Mouse (Mus musculus): ENCODE measurements around the gene Jkamp. TPM values are rescaled to one million over a fixed set of nuclear protein-coding genes. Genes with fewer than 3 reads are reported as not detected.
A peak's percentile ranks its signal among the peaks of the same experiment; 100 is the strongest.

Gene Jkamp
- 61.8 and 65.5 TPM in 2 replicates for total RNA-seq (2014; fragmentation: Nextera tagmentation)
- 35.7 and 42.3 TPM in 2 replicates for total RNA-seq (2017)
- polyA plus RNA-seq (2012) = 9.4 and 9.8 TPM in 2 replicates

GRCm38 (mm10) chr12:72085329-72086165 is at the start of gene Jkamp, which contains the start of gene L3hypdh:
TSS of gene Jkamp (plus strand) at chr12:72085589.
TSS of gene L3hypdh (minus strand) at chr12:72085439.
- no peak for TF ChIP-seq GATA2 (IDR thresholded peaks at IDR 0.05; ENCODE audit: borderline replicate concordance, low read depth, low read length)
- Histone ChIP-seq H3K27me3 (ENCODE audit: insufficient read depth, low read length) (peaks cover 17% of the 10 kb centered on the region), H3K36me3 (replicated peaks) (peaks cover 10% of the 10 kb centered on the region), H3K9me3 (replicated peaks) (no peaks in the 10 kb centered on the region), H3K4me3 (ENCODE audit: low read depth, low read length) (peak within 1 kb of the TSS; percentile 75), H3K4me1 (ENCODE audit: insufficient read depth, low read depth, low read length) (peaks cover 40% of the 10 kb centered on the region)
- DNase-seq (ENCODE audit: low spot score) = peak; percentile 96
- peak; percentile 93 for ATAC-seq (ENCODE audit: extremely low read depth, insufficient number of reproducible peaks, low FRiP score, poor library complexity, severe bottlenecking)

- Histone ChIP-seq H3K4me3 (ENCODE audit: low read depth, low read length) (no peak overlapping the region), H3K4me1 (ENCODE audit: insufficient read depth, low read depth, low read length) (peaks cover 18% of the 10 kb centered on the region), H3K9me3 (replicated peaks) (no peaks in the 10 kb centered on the region), H3K27me3 (ENCODE audit: insufficient read depth, low read length) (peaks cover 3% of the 10 kb centered on the region; the same call in 1 of the 2 replicates), H3K36me3 (replicated peaks) (no peaks in the 10 kb centered on the region)
- ATAC-seq (ENCODE audit: extremely low read depth, insufficient number of reproducible peaks, low FRiP score, poor library complexity, severe bottlenecking) = no peak
- DNase-seq (ENCODE audit: low spot score) = no peak
- TF ChIP-seq GATA1 (IDR thresholded peaks at IDR 0.05; ENCODE audit: borderline replicate concordance, low read length) = no peak
These were observed 49.2 kb upstream of the Jkamp start for GRCm38 (mm10) chr12:72036097-72036661.

GRCm38 (mm10) chr12:72037049-72037448 is 48.3 kb upstream of the Jkamp start:
- Histone ChIP-seq H3K4me1 (ENCODE audit: insufficient read depth, low read depth, low read length) (peaks cover 18% of the 10 kb centered on the region), H3K27me3 (ENCODE audit: insufficient read depth, low read length) (no peaks in the 10 kb centered on the region), H3K9me3 (replicated peaks) (no peaks in the 10 kb centered on the region), H3K36me3 (replicated peaks) (no peaks in the 10 kb centered on the region), H3K4me3 (ENCODE audit: low read depth, low read length) (no peak overlapping the region)
- TF ChIP-seq CTCF (IDR thresholded peaks at IDR 0.05; ENCODE audit: low read depth, low read length) (no peak), TAL1 (conservative IDR thresholded peaks at IDR 0.05; ENCODE audit: low read depth, low read length) (no peak), GATA1 (IDR thresholded peaks at IDR 0.05; ENCODE audit: borderline replicate concordance, low read length) (no peak), GATA2 (IDR thresholded peaks at IDR 0.05; ENCODE audit: borderline replicate concordance, low read depth, low read length) (no peak), POLR2AphosphoS5 (IDR thresholded peaks at IDR 0.05; ENCODE audit: insufficient replicate concordance, low read depth, low read length) (no peak)
- DNase-seq (ENCODE audit: low spot score) (no peak), ATAC-seq (ENCODE audit: extremely low read depth, insufficient number of reproducible peaks, low FRiP score, poor library complexity, severe bottlenecking) (no peak)

DNA sequence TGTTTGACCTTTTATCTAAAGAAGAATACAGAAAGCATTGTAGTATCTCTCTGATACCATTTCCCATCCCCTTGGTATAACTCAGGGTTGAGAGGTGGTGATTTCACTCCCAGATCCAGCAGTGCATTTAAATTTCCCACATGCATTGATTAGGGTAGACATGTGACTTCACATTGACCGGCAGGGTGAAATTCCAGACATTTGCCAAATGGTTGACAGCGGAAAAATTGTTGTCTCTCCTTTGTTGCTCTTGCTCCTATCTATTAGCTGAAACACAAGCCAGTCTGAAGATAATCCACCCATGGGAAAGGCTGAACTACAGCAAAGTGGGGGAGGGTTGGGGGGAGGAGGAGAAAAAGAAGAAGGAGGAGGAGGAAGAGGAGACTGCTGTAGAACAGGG is 46.5 kb upstream of the Jkamp start:
- ATAC-seq (ENCODE audit: extremely low read depth, insufficient number of reproducible peaks, low FRiP score, poor library complexity, severe bottlenecking) (no peak), DNase-seq (ENCODE audit: low spot score) (no peak)
- TF ChIP-seq GATA2 (IDR thresholded peaks at IDR 0.05; ENCODE audit: borderline replicate concordance, low read depth, low read length) = no peak
- no peak for TF ChIP-seq GATA1 (IDR thresholded peaks at IDR 0.05; ENCODE audit: borderline replicate concordance, low read length)
- no peak for TF ChIP-seq CTCF (IDR thresholded peaks at IDR 0.05; ENCODE audit: low read depth, low read length)
- TF ChIP-seq TAL1 (conservative IDR thresholded peaks at IDR 0.05; ENCODE audit: low read depth, low read length) = no peak
- no peak for TF ChIP-seq POLR2AphosphoS5 (IDR thresholded peaks at IDR 0.05; ENCODE audit: insufficient replicate concordance, low read depth, low read length)
- H3K36me3 ChIP-seq (replicated peaks) = no peaks in the 10 kb centered on the region
- H3K9me3 ChIP-seq (replicated peaks) = no peaks in the 10 kb centered on the region
- peaks cover 4% of the 10 kb centered on the region; the same call in 1 of the 2 replicates for H3K27me3 ChIP-seq (ENCODE audit: insufficient read depth, low read length)
- H3K4me3 ChIP-seq (ENCODE audit: low read depth, low read length) = no peak overlapping the region
- peaks cover 18% of the 10 kb centered on the region for H3K4me1 ChIP-seq (ENCODE audit: insufficient read depth, low read depth, low read length)

- H3K27me3 ChIP-seq (ENCODE audit: insufficient read depth, low read length) = peaks cover 5% of the 10 kb centered on the region; the same call in 1 of the 2 replicates
- DNase-seq (ENCODE audit: low spot score) (no peak), ATAC-seq (ENCODE audit: extremely low read depth, insufficient number of reproducible peaks, low FRiP score, poor library complexity, severe bottlenecking) (no peak; the same call in 1 of the 2 replicates)
- H3K4me1 ChIP-seq (ENCODE audit: insufficient read depth, low read depth, low read length) = peaks cover 18% of the 10 kb centered on the region
- no peaks in the 10 kb centered on the region for H3K9me3 ChIP-seq (replicated peaks)
- no peaks in the 10 kb centered on the region for H3K36me3 ChIP-seq (replicated peaks)
- TF ChIP-seq TAL1 (conservative IDR thresholded peaks at IDR 0.05; ENCODE audit: low read depth, low read length) (no peak), CTCF (IDR thresholded peaks at IDR 0.05; ENCODE audit: low read depth, low read length) (no peak)
- H3K4me3 ChIP-seq (ENCODE audit: low read depth, low read length) = no peak overlapping the region
These were observed 45.9 kb upstream of the Jkamp start for GRCm38 (mm10) chr12:72039501-72039900.

GRCm38 (mm10) chr12:72041238-72041637 is 44.2 kb upstream of the Jkamp start:
- DNase-seq (ENCODE audit: low spot score) (no peak), ATAC-seq (ENCODE audit: extremely low read depth, insufficient number of reproducible peaks, low FRiP score, poor library complexity, severe bottlenecking) (no peak)
- no peak for TF ChIP-seq GATA1 (IDR thresholded peaks at IDR 0.05; ENCODE audit: borderline replicate concordance, low read length)
- TF ChIP-seq TAL1 (conservative IDR thresholded peaks at IDR 0.05; ENCODE audit: low read depth, low read length) = no peak
- no peak for TF ChIP-seq CTCF (IDR thresholded peaks at IDR 0.05; ENCODE audit: low read depth, low read length)
- TF ChIP-seq GATA2 (IDR thresholded peaks at IDR 0.05; ENCODE audit: borderline replicate concordance, low read depth, low read length) = no peak
- TF ChIP-seq POLR2AphosphoS5 (IDR thresholded peaks at IDR 0.05; ENCODE audit: insufficient replicate concordance, low read depth, low read length) = no peak
- Histone ChIP-seq H3K36me3 (replicated peaks) (no peaks in the 10 kb centered on the region), H3K4me3 (ENCODE audit: low read depth, low read length) (no peak overlapping the region), H3K9me3 (replicated peaks) (no peaks in the 10 kb centered on the region), H3K27me3 (ENCODE audit: insufficient read depth, low read length) (peaks cover 7% of the 10 kb centered on the region; the same call in 1 of the 2 replicates), H3K4me1 (ENCODE audit: insufficient read depth, low read depth, low read length) (peaks cover 16% of the 10 kb centered on the region)

Data from G1E (cell line).